Mouse (Mus musculus) adrenal gland, adult 10 weeks (tissue): Measurements from ENCODE around the gene Fgfr1op. TPM values are rescaled to one million over a fixed set of nuclear protein-coding genes. Genes with fewer than 3 reads are reported as not detected.

Source experiments
- polyA plus RNA-seq: library from polyadenylated mRNA; stranded (reverse); fragments of 350-450 nt; fragmentation: Illumina TruSeq; extraction: RNeasy Lipid Tissue Mini Kit (QIAGEN cat#74804); gene quantifications from one replicate; pipeline ENCODE4 v1.2.3, GENCODE M21; 2014; ENCODE audit warnings: low read depth, low replicate concordance

The Fgfr1op gene
- polyA plus RNA-seq: 40.4 TPM

GRCm38 (mm10) chr17:8164701-8165607 lies at the start of gene Fgfr1op:
TSS of gene Fgfr1op (plus strand) at chr17:8165501.

GRCm38 (mm10) chr17:8147439-8148316 lies 17.6 kb upstream of the Fgfr1op start, which contains the start of the genes Gm49673 and Rnaset2a:
TSS of gene Gm49673 (minus strand) at chr17:8147788.
TSS of gene Rnaset2a (minus strand) at chr17:8148097.

GRCm38 (mm10) chr17:8235743-8236142 lies 70.4 kb downstream of the Fgfr1op start, which contains the start of gene Ccr6:
TSS of gene Ccr6 (plus strand) at chr17:8236043.

Other genes with a start within 250 kb of the Fgfr1op start
- 0.58 TPM for gene Tagap, start 239.5 kb upstream of the Fgfr1op start, polyA plus RNA-seq
- 37.6 TPM for gene Rsph3a, start 219.9 kb upstream of the Fgfr1op start, polyA plus RNA-seq
- not detected for gene Gm49673, start 17.7 kb upstream of the Fgfr1op start, polyA plus RNA-seq
- 31.8 TPM for gene Rnaset2a, start 17.4 kb upstream of the Fgfr1op start, polyA plus RNA-seq
- not detected for gene Ccr6, start 70.5 kb downstream of the Fgfr1op start, polyA plus RNA-seq
- 632 TPM for gene Mpc1, start 117.4 kb downstream of the Fgfr1op start, polyA plus RNA-seq
- 60.4 TPM for gene Sft2d1, start 145.6 kb downstream of the Fgfr1op start, polyA plus RNA-seq
- not detected for gene Prr18, start 172.0 kb downstream of the Fgfr1op start, polyA plus RNA-seq
- not detected for gene T2, start 190.5 kb downstream of the Fgfr1op start, polyA plus RNA-seq